Mouse (Mus musculus) brain, embryonic 14.5 days (tissue): ENCODE measurements around the gene Sirt7.

Source experiments
- CTCF ChIP-seq: fragments of 200-500 bp; IDR thresholded peaks from 2 replicates; pipeline ENCODE4 v1.5.1; 2012; ENCODE audit warnings: inconsistent platforms, mild to moderate bottlenecking, moderate library complexity, borderline replicate concordance; ENCODE audit not compliant: insufficient read depth, insufficient read length; ENCODE audit errors: extremely low read depth
- POLR2A ChIP-seq: fragments of 200-500 bp; IDR thresholded peaks from 2 replicates; pipeline ENCODE4 v1.6.1; 2012; ENCODE audit warnings: mild to moderate bottlenecking, inconsistent platforms, borderline replicate concordance; ENCODE audit not compliant: poor library complexity, insufficient read depth, insufficient read length, severe bottlenecking; ENCODE audit errors: extremely low read depth

DNA sequence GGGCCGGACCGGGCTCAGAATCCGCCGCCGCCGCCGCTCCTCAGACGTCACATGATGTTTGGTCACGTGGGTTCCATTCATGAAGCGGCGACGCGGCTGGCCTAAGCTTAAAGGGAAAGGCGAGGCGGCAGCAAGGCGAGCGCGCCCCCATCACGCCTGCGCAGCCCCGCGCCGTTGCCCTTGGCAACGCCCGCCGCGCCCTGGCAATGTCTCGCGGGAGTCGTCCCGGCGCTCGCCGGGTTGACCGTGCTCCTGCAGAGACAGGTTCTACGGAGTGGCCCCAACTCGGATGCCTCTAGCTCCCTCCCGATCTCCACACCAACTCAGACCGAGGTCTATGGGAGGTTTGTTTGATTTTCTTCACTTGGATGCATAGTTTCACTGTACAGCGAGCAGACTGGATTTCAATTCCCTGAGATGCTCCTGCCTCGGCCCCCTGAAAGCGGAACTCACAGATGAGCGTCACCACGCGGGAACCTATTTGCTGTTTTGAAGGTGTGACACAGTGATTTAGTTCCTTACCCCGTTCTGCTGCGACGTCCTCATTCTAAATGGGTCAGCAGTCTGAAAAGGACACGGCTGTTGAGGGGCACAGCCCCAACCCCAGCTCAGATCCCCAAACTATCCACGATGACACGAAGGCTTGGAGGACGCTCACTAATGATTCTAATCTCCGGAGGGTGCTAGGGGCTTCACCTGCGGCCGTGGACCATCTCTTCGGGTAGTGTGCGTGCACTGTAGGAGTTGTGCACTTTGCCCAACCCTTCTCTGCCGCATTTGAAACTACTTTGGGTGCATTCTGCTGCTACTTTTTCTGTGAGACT is 8.7 kb upstream of the Sirt7 start, which contains the start of gene Mafg:
- TF ChIP-seq POLR2A (no peak; the same call in 1 of the 2 replicates), CTCF (no peak)
